Mouse (Mus musculus) frontal cortex, postnatal 14 days (tissue): ENCODE measurements around the gene Lgi2.

ENCODE experiments used
- DNase-seq, 2 experiments: peaks; one replicate each; pipeline ENCODE4 v3.0.0; 2022; ENCODE audit warnings: low spot score in 2 of 2

The Lgi2 gene

GRCm38 (mm10) chr5:52537024-52537423 lies 29.2 kb downstream of the Lgi2 start:
- no peak for DNase-seq

GRCm38 (mm10) chr5:52534798-52535590 lies 31.3 kb downstream of the Lgi2 start:
- no peak for DNase-seq

GRCm38 (mm10) chr5:52533705-52534104 lies 32.6 kb downstream of the Lgi2 start:
- no peak for DNase-seq

GRCm38 (mm10) chr5:52528545-52528944 lies 37.7 kb downstream of the Lgi2 start:
- DNase-seq = no peak

GRCm38 (mm10) chr5:52526324-52526986 lies 39.8 kb downstream of the Lgi2 start:
- DNase-seq = no peak

GRCm38 (mm10) chr5:52524207-52524606 lies 42.1 kb downstream of the Lgi2 start:
- peak; percentile 31 to 39 for DNase-seq

GRCm38 (mm10) chr5:52519921-52520320 lies 46.3 kb downstream of the Lgi2 start:
- no peak for DNase-seq

GRCm38 (mm10) chr5:52516072-52516476 lies 50.2 kb downstream of the Lgi2 start:
- peak in 1 of 2 experiments; percentile 30 for DNase-seq

- DNase-seq = peak; percentile 35 to 71
Observed at GRCm38 (mm10) chr5:52515246-52516021, 50.8 kb downstream of the Lgi2 start.

GRCm38 (mm10) chr5:52511089-52511488 lies 55.2 kb downstream of the Lgi2 start:
- DNase-seq = no peak

GRCm38 (mm10) chr5:52509416-52509815 lies 56.8 kb downstream of the Lgi2 start:
- DNase-seq = no peak

- no peak for DNase-seq
Observed at GRCm38 (mm10) chr5:52504666-52505065, 61.6 kb downstream of the Lgi2 start.

- DNase-seq = no peak
Observed at GRCm38 (mm10) chr5:52504148-52504547, 62.1 kb downstream of the Lgi2 start.

GRCm38 (mm10) chr5:52495671-52496070 lies 70.6 kb downstream of the Lgi2 start:
- no peak for DNase-seq

GRCm38 (mm10) chr5:52491496-52491895 lies 74.8 kb downstream of the Lgi2 start:
- DNase-seq = no peak

GRCm38 (mm10) chr5:52487559-52488430 lies 78.5 kb downstream of the Lgi2 start:
- no peak for DNase-seq
